Mouse (Mus musculus): ENCODE results near the gene Sel1l2. TPM values are rescaled to one million over a fixed set of nuclear protein-coding genes. Genes with fewer than 3 reads are reported as not detected.

Gene Sel1l2
- polyA plus RNA-seq (2014; fragmentation: Illumina TruSeq; extraction: RNeasy Lipid Tissue Mini Kit (QIAGEN cat#74804)): not detected

GRCm38 (mm10) chr2:140389525-140389924 lies at the start of gene Sel1l2:
Gene Sel1l2, minus strand, starts transcription at chr2:140389706.

GRCm38 (mm10) chr2:140395179-140395578 lies 5.7 kb upstream of the Sel1l2 start, which contains the start of gene Macrod2:
Gene Macrod2, plus strand, starts transcription at chr2:140395309.

Other genes with a start within 250 kb of the Sel1l2 start
- not detected for gene Gm17374, start 237.7 kb downstream of the Sel1l2 start, polyA plus RNA-seq (2014; fragmentation: Illumina TruSeq; extraction: RNeasy Lipid Tissue Mini Kit (QIAGEN cat#74804))
- gene Esf1, start 219.1 kb downstream of the Sel1l2 start, polyA plus RNA-seq (2014; fragmentation: Illumina TruSeq; extraction: RNeasy Lipid Tissue Mini Kit (QIAGEN cat#74804)): 92.2 TPM
- 24.6 TPM for gene Ndufaf5, start 219.1 kb downstream of the Sel1l2 start, polyA plus RNA-seq (2014; fragmentation: Illumina TruSeq; extraction: RNeasy Lipid Tissue Mini Kit (QIAGEN cat#74804))
- gene Macrod2, start 5.6 kb upstream of the Sel1l2 start, polyA plus RNA-seq (2014; fragmentation: Illumina TruSeq; extraction: RNeasy Lipid Tissue Mini Kit (QIAGEN cat#74804)): 26.1 TPM

Data from ovary, adult 10 weeks (tissue).